Mouse (Mus musculus): Measurements from ENCODE around the gene Gpr171.
"Not testable (repeated sequence)": the region's sequence is repeated elsewhere in the genome, so short reads cannot be mapped to it uniquely, and the experiment has no call there.

Gene Gpr171

GRCm38 (mm10) chr3:59101218-59101986 is at the start of gene Gpr171:
Gpr171 (minus strand) TSS chr3:59101821.
- DNase-seq, result no peak

- DNase-seq, result no peak
Observed at GRCm38 (mm10) chr3:59150624-59151023, 49.0 kb upstream of the Gpr171 start.

- DNase-seq, result no peak
Observed at GRCm38 (mm10) chr3:59149646-59150045, 48.0 kb upstream of the Gpr171 start.

- no peak for DNase-seq
Observed at GRCm38 (mm10) chr3:59145194-59145593, 43.6 kb upstream of the Gpr171 start.

- DNase-seq, result no peak
Observed at GRCm38 (mm10) chr3:59141507-59142305, 40.1 kb upstream of the Gpr171 start.

- not testable (repeated sequence) for DNase-seq
Observed at GRCm38 (mm10) chr3:59140941-59141340, 39.3 kb upstream of the Gpr171 start.

GRCm38 (mm10) chr3:59140115-59140514 is 38.5 kb upstream of the Gpr171 start:
- no peak for DNase-seq

GRCm38 (mm10) chr3:59139651-59140051 is 38.0 kb upstream of the Gpr171 start:
- DNase-seq, result no peak

- no peak for DNase-seq
Observed at GRCm38 (mm10) chr3:59138946-59139468, 37.4 kb upstream of the Gpr171 start.

GRCm38 (mm10) chr3:59135911-59136653 is 34.5 kb upstream of the Gpr171 start:
- no peak for DNase-seq

- DNase-seq, result no peak
Observed at GRCm38 (mm10) chr3:59133189-59133588, 31.6 kb upstream of the Gpr171 start.

GRCm38 (mm10) chr3:59131966-59132365 is 30.3 kb upstream of the Gpr171 start:
- no peak for DNase-seq

- DNase-seq, result no peak
Observed at GRCm38 (mm10) chr3:59131081-59131480, 29.5 kb upstream of the Gpr171 start.

- DNase-seq, result no peak
Observed at GRCm38 (mm10) chr3:59130431-59130830, 28.8 kb upstream of the Gpr171 start.

GRCm38 (mm10) chr3:59129547-59129946 is 27.9 kb upstream of the Gpr171 start:
- DNase-seq, result no peak

- DNase-seq, result no peak
Observed at GRCm38 (mm10) chr3:59128681-59129080, 27.1 kb upstream of the Gpr171 start.

- no peak for DNase-seq
Observed at GRCm38 (mm10) chr3:59125783-59126555, 24.3 kb upstream of the Gpr171 start.

GRCm38 (mm10) chr3:59125022-59125421 is 23.4 kb upstream of the Gpr171 start:
- no peak for DNase-seq

GRCm38 (mm10) chr3:59121780-59122449 is 20.3 kb upstream of the Gpr171 start:
- DNase-seq, result no peak

GRCm38 (mm10) chr3:59121067-59121730 is 19.6 kb upstream of the Gpr171 start:
- no peak for DNase-seq

- no peak for DNase-seq
Observed at GRCm38 (mm10) chr3:59113973-59114517, 12.4 kb upstream of the Gpr171 start.

Measured in cerebellum, adult 11 months (tissue).